Mouse (Mus musculus): ENCODE data around the gene Ccr9.
A peak's percentile ranks its signal among the peaks of the same experiment; 100 is the strongest.

GRCm38 (mm10) chr9:123701822-123702221 lies 23.6 kb downstream of the Ccr9 start:
- TF ChIP-seq ELF1 (IDR thresholded peaks at IDR 0.05; ENCODE audit: low read depth, low read length) (no peak), EP300 (IDR thresholded peaks at IDR 0.05; ENCODE audit: low read depth in 1 of 2, low read length in 2 of 2) (peak; percentile 89 to 95), TBP (IDR thresholded peaks at IDR 0.05; ENCODE audit: low read depth, low read length) (no peak), POLR2A (IDR thresholded peaks at IDR 0.05; ENCODE audit: control insufficient read depth in 1 of 2, insufficient read depth in 1 of 2, low read depth in 1 of 2, low read length in 2 of 2, poor library complexity in 1 of 2) (no peak), MAX (IDR thresholded peaks at IDR 0.05; ENCODE audit: low read length) (no peak), ZC3H11A (IDR thresholded peaks at IDR 0.05; ENCODE audit: low read depth, low read length) (no peak), MYB (IDR thresholded peaks at IDR 0.05; ENCODE audit: low read depth, low read length) (no peak)
